Mouse (Mus musculus): ENCODE results near the gene Fndc3a. TPM values are rescaled to one million over a fixed set of nuclear protein-coding genes. Genes with fewer than 3 reads are reported as not detected.
A peak's percentile ranks its signal among the peaks of the same experiment; 100 is the strongest.

Gene Fndc3a
- total and polyA plus RNA-seq, 3 experiments = 9.2 to 14.5 (median 13.6) TPM

GRCm38 (mm10) chr14:72625411-72625810, 84.4 kb downstream of the Fndc3a start:
- intact Hi-C loops (cut with DNase I) = no loop called here
- no peak overlapping the region for H3K4me3 ChIP-seq
- no peak overlapping the region for H3K9ac ChIP-seq (ENCODE audit: low read depth, low read length)
- H3K4me1 ChIP-seq (ENCODE audit: control insufficient read depth, insufficient read depth, low read length) = no peaks in the 10 kb centered on the region; the same call in 1 of the 2 replicates
- H3K36me3 ChIP-seq (ENCODE audit: control insufficient read depth, insufficient read depth, low read length) = no peaks in the 10 kb centered on the region
- DNase-seq = no peak
- H3K27me3 ChIP-seq (ENCODE audit: control insufficient read depth, insufficient read depth, low read length) = no peaks in the 10 kb centered on the region
- H3K79me2 ChIP-seq (replicated peaks; ENCODE audit: control insufficient read depth, insufficient read depth, low read length) = no peaks in the 10 kb centered on the region
- TF ChIP-seq CTCF (IDR thresholded peaks at IDR 0.05) (no peak), POLR2A (IDR thresholded peaks at IDR 0.05; ENCODE audit: insufficient read depth, low read depth, low read length) (no peak), EP300 (IDR thresholded peaks at IDR 0.05; ENCODE audit: insufficient read depth, low read depth, low read length) (no peak)
- no peak overlapping the region for H3K27ac ChIP-seq

GRCm38 (mm10) chr14:72604077-72604476, 105.7 kb downstream of the Fndc3a start:
- intact Hi-C loops (cut with DNase I) = no loop called here
- Histone ChIP-seq H3K4me3 (no peak overlapping the region), H3K9ac (ENCODE audit: low read depth, low read length) (no peak overlapping the region), H3K27me3 (ENCODE audit: control insufficient read depth, insufficient read depth, low read length) (no peaks in the 10 kb centered on the region), H3K36me3 (ENCODE audit: control insufficient read depth, insufficient read depth, low read length) (peaks cover 4% of the 10 kb centered on the region; the same call in 1 of the 2 replicates), H3K4me1 (ENCODE audit: control insufficient read depth, insufficient read depth, low read length) (peaks cover 8% of the 10 kb centered on the region), H3K79me2 (replicated peaks; ENCODE audit: control insufficient read depth, insufficient read depth, low read length) (peaks cover 2% of the 10 kb centered on the region), H3K27ac (no peak overlapping the region)
- TF ChIP-seq POLR2A (IDR thresholded peaks at IDR 0.05; ENCODE audit: insufficient read depth, low read depth, low read length) = no peak
- no peak for TF ChIP-seq CTCF (IDR thresholded peaks at IDR 0.05)
- TF ChIP-seq EP300 (IDR thresholded peaks at IDR 0.05; ENCODE audit: insufficient read depth, low read depth, low read length) = no peak
- WGBS = 84% methylated on average over 3 of the region's 3 CpGs
- DNase-seq = peak in 1 of 2 experiments; percentile 18

DNA sequence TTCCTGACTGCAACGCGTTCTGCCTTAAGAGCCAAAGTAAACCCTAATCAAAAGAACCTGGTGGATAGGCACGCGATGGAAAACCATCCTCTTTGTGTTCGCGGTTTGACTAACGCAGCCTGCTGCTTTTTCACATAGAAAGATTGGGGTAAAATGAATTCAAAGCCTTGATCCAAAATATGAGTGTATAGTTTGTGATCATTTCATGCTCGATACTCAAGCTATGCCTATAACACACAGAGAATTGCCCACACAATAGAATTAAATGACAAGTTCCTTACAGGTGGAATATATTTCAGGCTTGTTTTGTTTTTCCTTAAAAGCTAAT, 106.6 kb downstream of the Fndc3a start:
- H3K4me1 ChIP-seq (ENCODE audit: control insufficient read depth, insufficient read depth, low read length) = peaks cover 8% of the 10 kb centered on the region
- WGBS = 2% methylated on average over 8 of the region's 8 CpGs
- H3K27ac ChIP-seq = peak overlapping the region; percentile 79
- H3K27me3 ChIP-seq (ENCODE audit: control insufficient read depth, insufficient read depth, low read length) = no peaks in the 10 kb centered on the region
- H3K9ac ChIP-seq (ENCODE audit: low read depth, low read length) = peak overlapping the region; percentile 57
- H3K79me2 ChIP-seq (replicated peaks; ENCODE audit: control insufficient read depth, insufficient read depth, low read length) = peaks cover 2% of the 10 kb centered on the region
- H3K36me3 ChIP-seq (ENCODE audit: control insufficient read depth, insufficient read depth, low read length) = peaks cover 4% of the 10 kb centered on the region; the same call in 1 of the 2 replicates
- TF ChIP-seq CTCF (IDR thresholded peaks at IDR 0.05) (no peak), EP300 (IDR thresholded peaks at IDR 0.05; ENCODE audit: insufficient read depth, low read depth, low read length) (no peak), POLR2A (IDR thresholded peaks at IDR 0.05; ENCODE audit: insufficient read depth, low read depth, low read length) (no peak)
- H3K4me3 ChIP-seq = peak overlapping the region; percentile 76
- intact Hi-C loops (cut with DNase I) = loop anchor here (1.0 kb wide), 1 partner anchor 106 kb away; no protein-coding TSS in a partner anchor
- DNase-seq = no peak

- 1% methylated on average over 20 of the region's 20 CpGs for WGBS
- intact Hi-C loops (cut with DNase I) = loop anchor here (1.0 kb wide), 1 partner anchor 107 kb away; no protein-coding TSS in a partner anchor
- Histone ChIP-seq H3K4me3 (peak overlapping the region; percentile 76), H3K36me3 (ENCODE audit: control insufficient read depth, insufficient read depth, low read length) (peaks cover 4% of the 10 kb centered on the region; the same call in 1 of the 2 replicates), H3K27me3 (ENCODE audit: control insufficient read depth, insufficient read depth, low read length) (no peaks in the 10 kb centered on the region), H3K27ac (peak overlapping the region; percentile 79), H3K4me1 (ENCODE audit: control insufficient read depth, insufficient read depth, low read length) (peaks cover 8% of the 10 kb centered on the region), H3K79me2 (replicated peaks; ENCODE audit: control insufficient read depth, insufficient read depth, low read length) (peaks cover 2% of the 10 kb centered on the region), H3K9ac (ENCODE audit: low read depth, low read length) (peak overlapping the region; percentile 57)
- peak; percentile 87 to 92 for DNase-seq
- TF ChIP-seq CTCF (IDR thresholded peaks at IDR 0.05) = no peak
- peak; percentile 92 for TF ChIP-seq POLR2A (IDR thresholded peaks at IDR 0.05; ENCODE audit: insufficient read depth, low read depth, low read length)
- TF ChIP-seq EP300 (IDR thresholded peaks at IDR 0.05; ENCODE audit: insufficient read depth, low read depth, low read length) = 0 out of 2 replicates have a peak, but pooled peaks have one; percentile 63
These were observed 107.1 kb downstream of the Fndc3a start for GRCm38 (mm10) chr14:72602521-72603193.

DNA sequence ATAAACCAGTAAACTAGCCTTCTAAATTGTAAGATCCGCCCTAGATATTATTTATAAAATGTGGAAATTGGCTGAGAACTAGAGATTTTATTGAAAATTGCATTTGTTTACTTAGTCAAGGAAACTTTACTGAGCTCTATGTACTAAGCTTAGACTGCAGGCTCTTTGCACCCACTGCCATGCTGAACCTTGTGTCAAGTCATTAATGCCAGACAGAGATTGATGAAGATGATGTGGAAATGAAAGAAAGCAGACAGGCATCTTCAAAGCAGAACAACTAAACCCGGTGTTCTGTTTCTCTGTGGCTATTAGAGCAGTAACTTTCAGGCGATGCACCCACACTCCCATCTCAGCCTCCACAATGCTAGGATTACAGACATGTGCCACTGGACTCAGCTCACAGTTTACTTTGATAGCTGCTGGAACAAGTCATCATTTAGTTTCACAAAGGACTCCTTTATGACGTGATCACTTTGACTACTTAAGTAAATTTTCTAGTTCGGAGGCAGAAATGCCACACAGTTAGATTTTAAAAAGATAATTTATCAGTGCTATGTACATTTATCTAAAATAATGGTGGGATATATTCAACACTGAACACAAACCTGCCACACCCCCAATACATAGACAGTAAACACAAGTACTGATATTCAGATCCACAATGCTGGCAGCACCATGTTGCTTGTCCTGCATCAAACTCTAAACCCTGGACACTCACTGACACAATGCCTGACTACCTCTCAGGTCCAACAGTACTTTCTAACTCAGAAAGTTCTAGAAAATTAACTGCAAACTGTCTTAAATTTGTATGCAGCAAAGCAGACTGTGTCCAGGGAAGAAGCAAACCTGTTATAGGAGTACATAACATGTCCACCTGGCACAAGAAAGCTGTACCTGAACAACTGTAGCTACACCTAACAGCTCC, 108.2 kb downstream of the Fndc3a start:
- peak overlapping the region; percentile 30; the same call in 1 of the 2 replicates for H3K9ac ChIP-seq (ENCODE audit: low read depth, low read length)

More for the DNA sequence above, 108.2 kb downstream of the Fndc3a start:
- H3K4me3 ChIP-seq = peak overlapping the region; percentile 76
- no peaks in the 10 kb centered on the region for H3K27me3 ChIP-seq (ENCODE audit: control insufficient read depth, insufficient read depth, low read length)
- peaks cover 7% of the 10 kb centered on the region for H3K36me3 ChIP-seq (ENCODE audit: control insufficient read depth, insufficient read depth, low read length)
- no peak overlapping the region for H3K27ac ChIP-seq
- H3K4me1 ChIP-seq (ENCODE audit: control insufficient read depth, insufficient read depth, low read length) = peaks cover 8% of the 10 kb centered on the region
- WGBS = 72% methylated on average over 5 of the region's 5 CpGs
- H3K79me2 ChIP-seq (replicated peaks; ENCODE audit: control insufficient read depth, insufficient read depth, low read length) = peaks cover 2% of the 10 kb centered on the region
- intact Hi-C loops (cut with DNase I) = no loop called here
- TF ChIP-seq CTCF (IDR thresholded peaks at IDR 0.05) (no peak), POLR2A (IDR thresholded peaks at IDR 0.05; ENCODE audit: insufficient read depth, low read depth, low read length) (no peak), EP300 (IDR thresholded peaks at IDR 0.05; ENCODE audit: insufficient read depth, low read depth, low read length) (no peak)
- no peak for DNase-seq

Measured in heart, adult 2 months (tissue).